Mouse (Mus musculus): ENCODE results near the gene Arf3. TPM values are rescaled to one million over a fixed set of nuclear protein-coding genes. Genes with fewer than 3 reads are reported as not detected.
A peak's percentile ranks its signal among the peaks of the same experiment; 100 is the strongest.

Gene Arf3
- polyA plus RNA-seq, 1 experiment from 2014 or later, result 34.7 TPM

- peak; percentile 66 for DNase-seq (ENCODE audit: low spot score)
These were observed 13.4 kb upstream of the Arf3 start for GRCm38 (mm10) chr15:98776280-98777004.

GRCm38 (mm10) chr15:98775533-98775932, 12.5 kb upstream of the Arf3 start:
- no peak overlapping the region for H3K9ac ChIP-seq (ENCODE audit: low read length)
- H3K27ac ChIP-seq (replicated peaks; ENCODE audit: low read depth, low read length), result no peak overlapping the region
- peaks cover 96% of the 10 kb centered on the region for H3K27me3 ChIP-seq (ENCODE audit: control insufficient read depth, insufficient read depth, low read length)
- no peaks in the 10 kb centered on the region for H3K36me3 ChIP-seq (ENCODE audit: control insufficient read depth, insufficient read depth, low read length)
- H3K4me2 ChIP-seq (ENCODE audit: low read depth, severe bottlenecking), result no peak overlapping the region
- peaks cover 16% of the 10 kb centered on the region for H3K4me1 ChIP-seq (ENCODE audit: control insufficient read depth, insufficient read depth, low read length)
- under 1% methylated on average over 5 of the region's 5 CpGs for WGBS
- ATAC-seq (ENCODE audit: insufficient number of reproducible peaks, low FRiP score, low TSS enrichment, low read depth) (no peak), DNase-seq (ENCODE audit: low spot score) (no peak)
- no peak overlapping the region for H3K4me3 ChIP-seq (ENCODE audit: low read depth, low read length)
- H3K9me3 ChIP-seq (ENCODE audit: control insufficient read depth, low read length), result no peaks in the 10 kb centered on the region

More at GRCm38 (mm10) chr15:98776280-98777004, 13.4 kb upstream of the Arf3 start:
- Histone ChIP-seq H3K4me1 (ENCODE audit: control insufficient read depth, insufficient read depth, low read length) (peaks cover 16% of the 10 kb centered on the region), H3K9me3 (ENCODE audit: control insufficient read depth, low read length) (no peaks in the 10 kb centered on the region), H3K9ac (ENCODE audit: low read length) (0 out of 2 replicates have a peak overlapping the region, but pooled peaks have one; percentile 12), H3K4me2 (ENCODE audit: low read depth, severe bottlenecking) (peak overlapping the region; percentile 37), H3K27me3 (ENCODE audit: control insufficient read depth, insufficient read depth, low read length) (peaks cover 100% of the 10 kb centered on the region), H3K36me3 (ENCODE audit: control insufficient read depth, insufficient read depth, low read length) (no peaks in the 10 kb centered on the region), H3K4me3 (ENCODE audit: low read depth, low read length) (peak overlapping the region; percentile 20), H3K27ac (replicated peaks; ENCODE audit: low read depth, low read length) (no peak overlapping the region)
- peak; percentile 73; the same call in 1 of the 2 replicates for ATAC-seq (ENCODE audit: insufficient number of reproducible peaks, low FRiP score, low TSS enrichment, low read depth)
- WGBS, result under 1% methylated on average over 62 of the region's 62 CpGs

GRCm38 (mm10) chr15:98774096-98774495, 11.1 kb upstream of the Arf3 start:
- WGBS, result 6% methylated on average over 15 of the region's 15 CpGs
- ATAC-seq (ENCODE audit: insufficient number of reproducible peaks, low FRiP score, low TSS enrichment, low read depth), result no peak
- Histone ChIP-seq H3K9ac (ENCODE audit: low read length) (no peak overlapping the region), H3K4me1 (ENCODE audit: control insufficient read depth, insufficient read depth, low read length) (peaks cover 16% of the 10 kb centered on the region), H3K27me3 (ENCODE audit: control insufficient read depth, insufficient read depth, low read length) (peaks cover 84% of the 10 kb centered on the region), H3K9me3 (ENCODE audit: control insufficient read depth, low read length) (no peaks in the 10 kb centered on the region), H3K36me3 (ENCODE audit: control insufficient read depth, insufficient read depth, low read length) (no peaks in the 10 kb centered on the region), H3K4me3 (ENCODE audit: low read depth, low read length) (no peak overlapping the region), H3K27ac (replicated peaks; ENCODE audit: low read depth, low read length) (no peak overlapping the region), H3K4me2 (ENCODE audit: low read depth, severe bottlenecking) (no peak overlapping the region)
- no peak for DNase-seq (ENCODE audit: low spot score)

- H3K9me3 ChIP-seq (ENCODE audit: control insufficient read depth, low read length), result no peaks in the 10 kb centered on the region
- ATAC-seq (ENCODE audit: insufficient number of reproducible peaks, low FRiP score, low TSS enrichment, low read depth) (no peak), DNase-seq (ENCODE audit: low spot score) (peak; percentile 58)
- H3K4me1 ChIP-seq (ENCODE audit: control insufficient read depth, insufficient read depth, low read length), result peaks cover 16% of the 10 kb centered on the region
- no peaks in the 10 kb centered on the region for H3K36me3 ChIP-seq (ENCODE audit: control insufficient read depth, insufficient read depth, low read length)
- H3K27me3 ChIP-seq (ENCODE audit: control insufficient read depth, insufficient read depth, low read length), result peaks cover 71% of the 10 kb centered on the region
- H3K9ac ChIP-seq (ENCODE audit: low read length), result 0 out of 2 replicates have a peak overlapping the region, but pooled peaks have one; percentile 19
- peak overlapping the region; percentile 33 for H3K4me2 ChIP-seq (ENCODE audit: low read depth, severe bottlenecking)
- WGBS, result under 1% methylated on average over 36 of the region's 36 CpGs
- peak overlapping the region; percentile 21 for H3K4me3 ChIP-seq (ENCODE audit: low read depth, low read length)
- no peak overlapping the region for H3K27ac ChIP-seq (replicated peaks; ENCODE audit: low read depth, low read length)
These were observed 9.6 kb upstream of the Arf3 start for GRCm38 (mm10) chr15:98772511-98773211.

- H3K4me3 ChIP-seq (ENCODE audit: low read depth, low read length), result peak overlapping the region; percentile 21; the same call in 1 of the 2 replicates
- no peaks in the 10 kb centered on the region for H3K36me3 ChIP-seq (ENCODE audit: control insufficient read depth, insufficient read depth, low read length)
- peaks cover 16% of the 10 kb centered on the region for H3K4me1 ChIP-seq (ENCODE audit: control insufficient read depth, insufficient read depth, low read length)
- H3K4me2 ChIP-seq (ENCODE audit: low read depth, severe bottlenecking), result peak overlapping the region; percentile 33; the same call in 1 of the 2 replicates
- peaks cover 64% of the 10 kb centered on the region for H3K27me3 ChIP-seq (ENCODE audit: control insufficient read depth, insufficient read depth, low read length)
- no peaks in the 10 kb centered on the region for H3K9me3 ChIP-seq (ENCODE audit: control insufficient read depth, low read length)
- H3K9ac ChIP-seq (ENCODE audit: low read length), result no peak overlapping the region
- WGBS, result 6% methylated on average over 12 of the region's 12 CpGs
- H3K27ac ChIP-seq (replicated peaks; ENCODE audit: low read depth, low read length), result no peak overlapping the region
- DNase-seq (ENCODE audit: low spot score) (no peak), ATAC-seq (ENCODE audit: insufficient number of reproducible peaks, low FRiP score, low TSS enrichment, low read depth) (no peak)
These were observed 8.9 kb upstream of the Arf3 start for GRCm38 (mm10) chr15:98771813-98772425.

GRCm38 (mm10) chr15:98768259-98768658, 5.2 kb upstream of the Arf3 start:
- DNase-seq (ENCODE audit: low spot score) (no peak), ATAC-seq (ENCODE audit: insufficient number of reproducible peaks, low FRiP score, low TSS enrichment, low read depth) (no peak)
- no peaks in the 10 kb centered on the region for H3K9me3 ChIP-seq (ENCODE audit: control insufficient read depth, low read length)
- H3K4me1 ChIP-seq (ENCODE audit: control insufficient read depth, insufficient read depth, low read length), result peaks cover 12% of the 10 kb centered on the region
- 22% methylated on average over 5 of the region's 5 CpGs for WGBS
- no peak overlapping the region for H3K4me2 ChIP-seq (ENCODE audit: low read depth, severe bottlenecking)
- no peaks in the 10 kb centered on the region for H3K36me3 ChIP-seq (ENCODE audit: control insufficient read depth, insufficient read depth, low read length)
- H3K4me3 ChIP-seq (ENCODE audit: low read depth, low read length), result no peak overlapping the region
- no peak overlapping the region for H3K27ac ChIP-seq (replicated peaks; ENCODE audit: low read depth, low read length)
- no peak overlapping the region for H3K9ac ChIP-seq (ENCODE audit: low read length)
- peaks cover 31% of the 10 kb centered on the region for H3K27me3 ChIP-seq (ENCODE audit: control insufficient read depth, insufficient read depth, low read length)

GRCm38 (mm10) chr15:98765929-98766328, 2.9 kb upstream of the Arf3 start:
- 67% methylated on average over 4 of the region's 4 CpGs for WGBS
- DNase-seq (ENCODE audit: low spot score) (no peak), ATAC-seq (ENCODE audit: insufficient number of reproducible peaks, low FRiP score, low TSS enrichment, low read depth) (no peak)
- H3K4me2 ChIP-seq (ENCODE audit: low read depth, severe bottlenecking), result no peak overlapping the region
- no peaks in the 10 kb centered on the region for H3K9me3 ChIP-seq (ENCODE audit: control insufficient read depth, low read length)
- no peak overlapping the region for H3K27ac ChIP-seq (replicated peaks; ENCODE audit: low read depth, low read length)
- H3K4me3 ChIP-seq (ENCODE audit: low read depth, low read length), result no peak overlapping the region
- H3K27me3 ChIP-seq (ENCODE audit: control insufficient read depth, insufficient read depth, low read length), result peaks cover 8% of the 10 kb centered on the region
- no peak overlapping the region for H3K9ac ChIP-seq (ENCODE audit: low read length)
- H3K36me3 ChIP-seq (ENCODE audit: control insufficient read depth, insufficient read depth, low read length), result no peaks in the 10 kb centered on the region
- peaks cover 15% of the 10 kb centered on the region for H3K4me1 ChIP-seq (ENCODE audit: control insufficient read depth, insufficient read depth, low read length)

- ATAC-seq (ENCODE audit: insufficient number of reproducible peaks, low FRiP score, low TSS enrichment, low read depth), result peak; percentile 72
These were observed 803 bp downstream of the Arf3 start for GRCm38 (mm10) chr15:98762201-98762621.

More at GRCm38 (mm10) chr15:98762201-98762621, 803 bp downstream of the Arf3 start:
- Histone ChIP-seq H3K4me1 (ENCODE audit: control insufficient read depth, insufficient read depth, low read length) (peaks cover 15% of the 10 kb centered on the region), H3K27me3 (ENCODE audit: control insufficient read depth, insufficient read depth, low read length) (peaks cover 4% of the 10 kb centered on the region; the same call in 1 of the 2 replicates), H3K9me3 (ENCODE audit: control insufficient read depth, low read length) (no peaks in the 10 kb centered on the region), H3K4me3 (ENCODE audit: low read depth, low read length) (peak overlapping the region; percentile 99), H3K4me2 (ENCODE audit: low read depth, severe bottlenecking) (peak overlapping the region; percentile 81), H3K27ac (replicated peaks; ENCODE audit: low read depth, low read length) (peak overlapping the region; percentile 73), H3K36me3 (ENCODE audit: control insufficient read depth, insufficient read depth, low read length) (peaks cover 2% of the 10 kb centered on the region; the same call in 1 of the 2 replicates), H3K9ac (ENCODE audit: low read length) (peak overlapping the region; percentile 83)
- WGBS, result under 1% methylated on average over 21 of the region's 24 CpGs
- DNase-seq (ENCODE audit: low spot score), result peak; percentile 80
